Mouse (Mus musculus) heart, embryonic 11.5 days (tissue): Measurements from ENCODE around the gene Zfpm1. TPM values are rescaled to one million over a fixed set of nuclear protein-coding genes. Genes with fewer than 3 reads are reported as not detected.

Source experiments
- ATAC-seq: fragments of 200-750 bp; cut with Nextera tagmentation; replicated peaks from 2 replicates; pipeline ENCODE4 v1.8.0; 2017; ENCODE audit warnings: moderate library complexity; ENCODE audit not compliant: insufficient number of reproducible peaks, low FRiP score, low TSS enrichment
- H3K27ac ChIP-seq: fragments of 300-500 bp; sonication (generic); 2 replicates; pipeline ENCODE4 v1.5.1; 2014; ENCODE audit warnings: mild to moderate bottlenecking, low read depth, low read length
- H3K27me3 ChIP-seq: fragments of 300-500 bp; sonication (generic); 2 replicates; pipeline ENCODE4 v1.6.1; 2014; ENCODE audit warnings: mild to moderate bottlenecking, low read length, mixed read lengths; ENCODE audit not compliant: control insufficient read depth, insufficient read depth
- H3K36me3 ChIP-seq: fragments of 300-500 bp; sonication (generic); 2 replicates; pipeline ENCODE4 v1.6.1; 2014; ENCODE audit warnings: mild to moderate bottlenecking, low read length, moderate library complexity, mixed read lengths; ENCODE audit not compliant: control insufficient read depth, insufficient read depth
- H3K4me1 ChIP-seq: fragments of 300-500 bp; sonication (generic); 2 replicates; pipeline ENCODE4 v1.6.1; 2014; ENCODE audit warnings: low read length; ENCODE audit not compliant: control insufficient read depth, insufficient read depth
- H3K4me2 ChIP-seq: fragments of 300-500 bp; sonication (generic); 2 replicates; pipeline ENCODE4 v1.6.1; 2014; ENCODE audit warnings: mild to moderate bottlenecking, moderate library complexity
- H3K4me3 ChIP-seq: fragments of 300-500 bp; sonication (generic); 2 replicates; pipeline ENCODE4 v1.5.1; 2014; ENCODE audit warnings: low read depth, low read length
- H3K9ac ChIP-seq: fragments of 300-500 bp; sonication (generic); 2 replicates; pipeline ENCODE4 v1.6.1; 2014; ENCODE audit warnings: mild to moderate bottlenecking, low read depth, low read length, moderate library complexity
- H3K9me3 ChIP-seq: fragments of 300-500 bp; sonication (generic); replicated peaks from 2 replicates; pipeline ENCODE4 v1.6.1; 2016; ENCODE audit warnings: low read length; ENCODE audit not compliant: control insufficient read depth
- WGBS: fragments of 180-500 bp; shearing (Covaris S2); extraction: QIAGEN DNeasy Blood & Tissue Kit; methylation state at CpG from one replicate; pipeline ENCODE4 v1.1.7; 2014; ENCODE audit not compliant: insufficient replicate concordance; 5-methylcytosine and 5-hydroxymethylcytosine counted together
- polyA plus RNA-seq: library from polyadenylated mRNA; unstranded; fragments of >200 nt; fragmentation: Nextera tagmentation; extraction: Ambion mirVana; gene quantifications from 2 replicates; pipeline ENCODE4 v1.2.1, GENCODE M21; 2014

Gene Zfpm1
- polyA plus RNA-seq, 1 experiment from 2014 or later = 7.9 TPM

GRCm38 (mm10) chr8:122294273-122294683 is 12.3 kb downstream of the Zfpm1 start:
- H3K27ac ChIP-seq = peak overlapping the region; percentile 87
- 0 out of 2 replicates have a peak, but pooled peaks cover 3% of the 10 kb centered on the region for H3K36me3 ChIP-seq
- peak overlapping the region; percentile 14; the same call in 1 of the 2 replicates for H3K4me3 ChIP-seq
- no peaks in the 10 kb centered on the region for H3K27me3 ChIP-seq
- peak overlapping the region; percentile 50 for H3K4me2 ChIP-seq
- H3K9ac ChIP-seq = 0 out of 2 replicates have a peak overlapping the region, but pooled peaks have one; percentile 43
- H3K9me3 ChIP-seq = no peaks in the 10 kb centered on the region
- 4% methylated on average over 7 of the region's 7 CpGs for WGBS
- H3K4me1 ChIP-seq = peaks cover 96% of the 10 kb centered on the region
- ATAC-seq = peak; percentile 80

GRCm38 (mm10) chr8:122295389-122295788 is 13.4 kb downstream of the Zfpm1 start:
- ATAC-seq = no peak
- 0 out of 2 replicates have a peak overlapping the region, but pooled peaks have one; percentile 9 for H3K4me2 ChIP-seq
- peaks cover 96% of the 10 kb centered on the region for H3K4me1 ChIP-seq
- H3K36me3 ChIP-seq = no peaks in the 10 kb centered on the region
- peak overlapping the region; percentile 31; the same call in 1 of the 2 replicates for H3K9ac ChIP-seq
- H3K27me3 ChIP-seq = no peaks in the 10 kb centered on the region
- no peaks in the 10 kb centered on the region for H3K9me3 ChIP-seq
- H3K4me3 ChIP-seq = no peak overlapping the region
- WGBS = 42% methylated on average over 9 of the region's 9 CpGs
- peak overlapping the region; percentile 87 for H3K27ac ChIP-seq

- no peak; the same call in 1 of the 2 replicates for ATAC-seq
- Histone ChIP-seq H3K9ac (peak overlapping the region; percentile 47; the same call in 1 of the 2 replicates), H3K27me3 (no peaks in the 10 kb centered on the region), H3K4me3 (no peak overlapping the region), H3K4me2 (peak overlapping the region; percentile 39), H3K36me3 (no peaks in the 10 kb centered on the region), H3K4me1 (peaks cover 96% of the 10 kb centered on the region), H3K27ac (peak overlapping the region; percentile 87), H3K9me3 (no peaks in the 10 kb centered on the region)
- 7% methylated on average over 24 of the region's 24 CpGs for WGBS
Measured at GRCm38 (mm10) chr8:122296173-122297001, 14.4 kb downstream of the Zfpm1 start.

- no peaks in the 10 kb centered on the region for H3K36me3 ChIP-seq
- peaks cover 99% of the 10 kb centered on the region for H3K4me1 ChIP-seq
- no peaks in the 10 kb centered on the region for H3K9me3 ChIP-seq
- H3K27ac ChIP-seq = peak overlapping the region; percentile 87
- no peak for ATAC-seq
- no peaks in the 10 kb centered on the region for H3K27me3 ChIP-seq
- peak overlapping the region; percentile 40 for H3K9ac ChIP-seq
- peak overlapping the region; percentile 49 for H3K4me2 ChIP-seq
- WGBS = 24% methylated on average over 16 of the region's 16 CpGs
- no peak overlapping the region for H3K4me3 ChIP-seq
Measured at GRCm38 (mm10) chr8:122299581-122300254, 17.8 kb downstream of the Zfpm1 start.

- no peak overlapping the region for H3K9ac ChIP-seq
- ATAC-seq = no peak
- H3K27ac ChIP-seq = peak overlapping the region; percentile 87; the same call in 1 of the 2 replicates
Measured at GRCm38 (mm10) chr8:122301081-122301480, 19.1 kb downstream of the Zfpm1 start.

GRCm38 (mm10) chr8:122301866-122302265 is 19.9 kb downstream of the Zfpm1 start:
- peaks cover 96% of the 10 kb centered on the region for H3K4me1 ChIP-seq
- H3K9ac ChIP-seq = no peak overlapping the region; the same call in 1 of the 2 replicates
- H3K27ac ChIP-seq = peak overlapping the region; percentile 36
- H3K9me3 ChIP-seq = no peaks in the 10 kb centered on the region
- no peaks in the 10 kb centered on the region for H3K27me3 ChIP-seq
- 48% methylated on average over 5 of the region's 5 CpGs for WGBS
- ATAC-seq = 0 out of 2 replicates have a peak, but pooled peaks have one; percentile 32
- H3K36me3 ChIP-seq = 0 out of 2 replicates have a peak, but pooled peaks cover 3% of the 10 kb centered on the region
- H3K4me3 ChIP-seq = no peak overlapping the region
- H3K4me2 ChIP-seq = no peak overlapping the region

More at GRCm38 (mm10) chr8:122301081-122301480, 19.1 kb downstream of the Zfpm1 start:
- Histone ChIP-seq H3K36me3 (0 out of 2 replicates have a peak, but pooled peaks cover 3% of the 10 kb centered on the region), H3K4me2 (no peak overlapping the region), H3K27me3 (no peaks in the 10 kb centered on the region), H3K4me1 (peaks cover 98% of the 10 kb centered on the region), H3K4me3 (no peak overlapping the region), H3K9me3 (no peaks in the 10 kb centered on the region)
- 76% methylated on average over 13 of the region's 13 CpGs for WGBS

- peaks cover 9% of the 10 kb centered on the region for H3K36me3 ChIP-seq
- no peak overlapping the region for H3K4me2 ChIP-seq
- peaks cover 96% of the 10 kb centered on the region for H3K4me1 ChIP-seq
- H3K27ac ChIP-seq = peak overlapping the region; percentile 25
- 41% methylated on average over 6 of the region's 6 CpGs for WGBS
- H3K4me3 ChIP-seq = no peak overlapping the region
- no peak for ATAC-seq
- H3K9ac ChIP-seq = peak overlapping the region; percentile 25; the same call in 1 of the 2 replicates
- H3K27me3 ChIP-seq = no peaks in the 10 kb centered on the region
- no peaks in the 10 kb centered on the region for H3K9me3 ChIP-seq
Measured at GRCm38 (mm10) chr8:122303451-122303850, 21.5 kb downstream of the Zfpm1 start.

GRCm38 (mm10) chr8:122304058-122304457 is 22.1 kb downstream of the Zfpm1 start:
- peaks cover 96% of the 10 kb centered on the region for H3K4me1 ChIP-seq
- H3K4me3 ChIP-seq = no peak overlapping the region
- no peaks in the 10 kb centered on the region for H3K27me3 ChIP-seq
- peak overlapping the region; percentile 25 for H3K27ac ChIP-seq
- no peak overlapping the region for H3K4me2 ChIP-seq
- WGBS = 31% methylated on average over 3 of the region's 3 CpGs
- H3K9me3 ChIP-seq = no peaks in the 10 kb centered on the region
- ATAC-seq = no peak
- peaks cover 9% of the 10 kb centered on the region for H3K36me3 ChIP-seq
- H3K9ac ChIP-seq = no peak overlapping the region
